Mouse (Mus musculus) urinary bladder, postnatal 14 days (tissue): ENCODE data around the gene Mrrf.
A peak's percentile ranks its signal among the peaks of the same experiment; 100 is the strongest.

Experiments
- DNase-seq: peaks from one replicate; pipeline ENCODE4 v3.0.0; 2021; ENCODE audit warnings: low spot score

Mrrf gene

DNA sequence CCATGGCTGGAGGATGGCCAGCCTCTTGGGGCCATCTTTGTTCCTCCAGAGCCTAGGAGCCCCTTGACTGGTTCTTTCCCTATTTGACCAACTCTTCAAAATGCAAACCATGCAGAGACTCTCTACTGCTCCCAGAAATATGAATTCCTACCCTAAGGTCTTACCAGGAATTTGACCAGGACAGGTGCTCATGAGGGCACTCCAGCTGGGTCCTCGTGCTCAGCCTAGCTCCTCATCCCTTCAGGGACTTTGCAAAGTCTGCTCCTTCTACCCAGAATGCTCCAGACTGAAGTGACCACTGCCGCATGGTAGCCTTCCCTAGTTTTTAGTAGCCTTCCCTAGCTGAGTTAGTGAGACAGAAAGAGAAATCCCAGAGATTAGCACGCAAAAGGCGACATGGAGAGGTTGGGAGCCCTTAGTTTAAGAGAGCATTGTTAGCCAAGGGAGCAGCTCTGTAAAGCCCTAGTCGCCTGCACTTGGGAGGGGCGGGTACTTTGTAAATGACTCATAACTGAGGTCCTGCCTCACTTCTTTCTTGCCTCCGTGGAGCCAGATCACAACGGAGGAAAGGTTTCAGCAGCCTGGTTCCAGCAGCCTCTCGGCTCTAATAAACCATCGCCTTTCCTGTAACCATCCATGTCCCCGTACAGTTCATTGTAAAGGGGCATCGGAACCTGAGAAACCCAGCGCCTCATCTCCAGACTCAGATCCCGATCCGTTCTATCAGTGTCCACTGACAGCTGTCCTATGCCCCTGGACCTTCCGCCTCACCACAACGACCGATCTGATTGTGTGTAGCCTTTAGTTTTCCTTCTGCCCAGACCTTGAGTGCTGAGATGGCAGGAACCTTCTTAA lies 65.8 kb downstream of the Mrrf start:
- peak; percentile 38 for DNase-seq

GRCm38 (mm10) chr2:36202611-36202880 lies 66.4 kb downstream of the Mrrf start:
- DNase-seq, result no peak

- no peak for DNase-seq
Observed at GRCm38 (mm10) chr2:36203011-36203825, 67.0 kb downstream of the Mrrf start.

DNA sequence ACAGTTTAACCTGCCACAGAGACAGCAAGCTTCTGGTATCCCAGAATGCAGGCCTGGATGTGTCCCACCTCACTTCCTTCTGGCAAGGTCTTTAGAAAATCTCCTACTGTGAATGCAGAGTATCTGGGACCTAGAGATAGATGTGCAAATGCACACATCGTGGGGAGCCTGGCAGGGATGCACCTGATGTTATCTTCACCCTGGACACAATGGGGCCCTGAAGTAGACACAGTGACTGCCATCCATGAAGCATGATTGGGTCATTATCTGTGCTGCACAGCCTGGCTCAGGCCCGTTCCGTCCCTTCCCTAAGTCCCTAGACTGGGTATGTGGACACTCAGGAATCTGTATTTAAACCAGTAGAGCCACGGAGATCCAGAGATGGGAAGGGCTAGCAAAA lies 68.4 kb downstream of the Mrrf start:
- no peak for DNase-seq

DNA sequence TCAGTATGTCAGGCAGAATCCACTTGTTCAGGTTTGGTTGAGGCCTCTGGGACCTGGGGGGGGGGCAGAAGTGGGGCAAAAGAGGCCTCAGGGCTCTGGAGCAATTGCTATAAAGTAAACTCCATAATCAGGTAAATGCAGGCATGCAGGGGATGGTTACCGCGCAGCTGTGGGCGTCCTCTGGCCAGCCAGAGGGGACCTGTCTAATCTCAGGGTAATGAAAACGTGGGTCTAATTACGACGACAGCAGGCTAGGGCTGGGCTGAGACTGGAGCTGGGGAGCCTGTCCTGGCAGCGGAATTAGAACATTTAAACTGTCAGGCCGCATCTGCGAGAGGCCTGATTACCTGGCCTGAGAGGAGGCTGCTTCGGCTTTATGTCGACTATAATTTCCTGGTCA lies 70.9 kb downstream of the Mrrf start:
- DNase-seq, result no peak

DNA sequence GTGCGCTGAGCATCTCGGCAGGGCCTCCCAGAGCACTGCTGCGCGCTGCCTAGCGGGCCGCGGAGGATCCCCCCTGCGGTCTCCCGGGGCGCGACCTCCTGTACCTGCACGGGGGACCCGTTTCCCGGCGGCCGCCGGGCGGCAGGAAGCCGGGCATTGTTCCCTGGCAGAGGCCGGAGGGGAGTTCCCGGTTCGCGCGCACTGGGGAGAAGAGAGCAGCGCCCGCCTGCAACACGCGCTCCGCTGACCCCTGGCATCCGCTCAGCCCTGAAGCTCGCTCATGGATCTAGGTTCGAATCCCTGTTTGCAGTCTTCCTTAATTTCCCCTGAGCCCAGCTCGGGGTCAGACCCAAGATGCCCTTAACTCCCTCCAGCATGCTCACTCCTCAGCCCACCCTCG lies 74.6 kb downstream of the Mrrf start:
- DNase-seq, result no peak

- DNase-seq, result no peak
Observed at GRCm38 (mm10) chr2:36211785-36212184, 75.6 kb downstream of the Mrrf start.

- no peak for DNase-seq
Observed at GRCm38 (mm10) chr2:36213108-36213507, 76.9 kb downstream of the Mrrf start.

DNA sequence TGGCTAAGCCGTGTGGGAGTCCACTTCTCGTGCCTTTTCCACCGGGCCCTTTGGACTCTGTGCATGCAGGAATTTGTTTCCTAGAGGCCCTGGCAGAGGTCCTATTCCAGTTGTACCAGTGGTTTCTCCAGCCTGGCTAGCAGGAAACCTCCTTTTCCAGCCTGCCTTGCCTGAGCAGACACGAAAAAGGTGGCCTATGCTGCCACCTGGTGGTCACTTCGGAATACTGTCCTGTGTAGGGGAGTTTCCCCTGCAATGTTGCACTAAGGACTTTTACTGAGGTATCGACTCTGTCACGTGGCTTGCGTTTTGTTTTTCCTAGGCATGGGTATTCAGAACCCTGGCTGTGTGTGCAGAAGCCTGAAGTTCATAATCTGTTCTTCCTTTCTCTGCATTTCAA lies 77.8 kb downstream of the Mrrf start:
- DNase-seq, result peak; percentile 88

DNA sequence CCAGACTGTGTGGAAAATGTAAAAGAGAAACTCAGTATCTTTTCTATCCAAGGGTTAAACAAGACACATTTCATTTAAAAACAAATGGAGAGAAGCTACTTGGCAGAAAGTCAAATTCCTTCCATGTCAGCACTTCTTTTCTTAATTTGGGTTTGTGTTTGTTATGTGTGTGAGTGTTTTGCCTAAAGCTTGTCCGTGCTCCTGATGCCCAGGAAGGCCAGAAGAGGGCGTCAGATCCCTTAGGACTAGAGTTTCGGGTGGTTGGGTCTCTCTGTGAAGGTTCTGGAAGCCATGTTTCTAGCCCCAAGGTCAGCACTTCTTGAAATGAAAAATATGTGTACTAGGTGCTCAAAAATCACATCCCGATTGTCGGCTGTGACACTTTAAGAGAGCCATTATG lies 78.2 kb downstream of the Mrrf start:
- peak; percentile 47 for DNase-seq

DNA sequence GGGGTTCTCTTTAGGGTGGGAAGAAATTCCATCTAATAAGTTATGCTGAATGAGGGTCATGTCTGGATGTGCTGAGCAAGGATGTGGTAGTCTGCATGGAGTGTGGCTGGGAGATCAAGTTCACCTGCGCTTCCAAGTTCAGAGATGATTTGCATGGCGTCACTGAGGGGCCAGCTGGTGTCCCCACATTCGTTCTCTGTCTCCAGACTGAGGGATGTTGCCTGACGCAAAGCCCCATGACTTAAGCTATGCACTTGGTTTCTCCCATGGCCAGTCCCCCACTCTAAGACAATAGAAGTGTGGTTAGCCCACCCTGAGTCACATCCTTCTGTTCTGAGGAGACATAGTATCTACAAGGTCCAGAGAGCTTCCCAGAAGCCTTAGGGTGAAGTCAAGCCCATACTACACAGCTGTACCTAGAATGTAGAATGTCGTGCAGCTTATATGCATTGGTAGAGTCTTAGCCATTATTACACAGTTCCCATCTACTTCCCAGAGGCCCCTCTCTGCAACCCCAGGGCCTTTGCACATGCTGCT lies 79.1 kb downstream of the Mrrf start:
- DNase-seq, result no peak

DNA sequence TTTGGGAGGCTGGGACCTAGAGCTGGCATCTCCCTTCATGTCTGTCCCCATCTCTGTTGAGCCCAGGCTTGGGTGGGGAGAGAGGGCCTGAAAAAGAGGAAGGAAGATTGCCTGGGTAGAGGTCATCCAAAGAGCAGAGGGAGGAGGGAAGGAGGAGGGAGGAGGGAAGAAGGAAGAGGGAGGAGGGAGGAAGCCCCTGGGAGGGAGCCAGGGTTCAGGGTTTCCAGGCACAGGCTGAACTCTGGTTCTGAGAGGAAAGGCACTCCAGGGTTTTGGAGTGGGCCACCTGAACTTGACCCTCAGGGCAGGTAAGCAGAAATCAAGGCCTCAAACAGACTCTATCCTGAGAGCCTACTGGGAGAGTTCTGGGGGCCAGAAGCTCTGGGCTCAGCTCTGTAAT lies 80.4 kb downstream of the Mrrf start:
- peak; percentile 38 for DNase-seq

DNA sequence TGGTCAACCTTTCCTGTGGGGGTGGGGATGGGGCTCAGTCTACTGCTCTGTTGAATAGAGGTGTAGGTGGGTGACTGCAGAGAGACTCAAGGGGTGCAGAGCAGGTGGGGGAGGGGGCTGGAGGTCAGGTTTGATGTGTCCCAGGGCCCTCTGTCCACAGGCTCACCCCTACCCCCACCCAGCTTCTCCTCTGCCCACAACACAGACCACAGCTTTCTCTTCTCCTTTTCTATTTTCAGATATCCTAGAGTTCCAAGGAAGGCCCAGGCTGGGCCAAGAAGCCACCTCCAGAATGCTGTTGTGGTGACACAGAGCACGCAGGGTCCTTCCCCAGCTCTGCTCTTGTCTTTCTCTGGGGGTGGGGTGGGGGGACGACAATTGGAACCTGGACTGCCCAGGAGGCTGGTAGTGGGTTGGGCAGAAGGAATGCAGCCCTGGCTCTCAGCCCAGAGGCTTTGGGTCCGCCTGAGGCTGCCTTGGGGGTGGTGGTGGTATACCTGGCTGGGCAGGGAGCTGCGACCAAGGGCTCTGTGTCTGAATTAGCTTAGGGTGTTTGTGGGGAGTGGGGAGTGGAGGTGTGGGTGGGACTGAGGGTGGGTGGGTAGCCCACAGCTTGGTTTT lies 80.9 kb downstream of the Mrrf start:
- DNase-seq, result peak; percentile 74

GRCm38 (mm10) chr2:36217692-36218233 lies 81.6 kb downstream of the Mrrf start:
- no peak for DNase-seq

- no peak for DNase-seq
Observed at GRCm38 (mm10) chr2:36220106-36220505, 83.9 kb downstream of the Mrrf start.

DNA sequence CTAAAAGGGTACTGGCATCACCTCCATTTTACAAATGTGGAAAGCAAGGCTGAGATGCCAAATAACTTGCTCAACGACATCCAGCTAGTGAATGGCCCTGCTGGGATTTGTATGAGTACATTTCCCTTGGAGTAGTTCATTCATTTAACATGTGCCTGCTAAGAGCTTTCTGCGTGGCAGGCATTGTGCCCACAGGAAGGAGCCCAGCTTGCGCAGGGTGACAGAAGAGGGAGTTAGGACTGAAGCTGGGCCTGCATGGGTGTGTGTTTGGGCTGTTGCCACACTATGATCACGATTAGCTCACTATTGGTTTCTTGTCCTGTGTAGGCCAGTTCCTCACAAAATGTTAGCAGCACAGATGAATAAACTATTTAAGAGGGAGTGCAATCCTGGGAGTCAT lies 84.7 kb downstream of the Mrrf start:
- no peak for DNase-seq

DNA sequence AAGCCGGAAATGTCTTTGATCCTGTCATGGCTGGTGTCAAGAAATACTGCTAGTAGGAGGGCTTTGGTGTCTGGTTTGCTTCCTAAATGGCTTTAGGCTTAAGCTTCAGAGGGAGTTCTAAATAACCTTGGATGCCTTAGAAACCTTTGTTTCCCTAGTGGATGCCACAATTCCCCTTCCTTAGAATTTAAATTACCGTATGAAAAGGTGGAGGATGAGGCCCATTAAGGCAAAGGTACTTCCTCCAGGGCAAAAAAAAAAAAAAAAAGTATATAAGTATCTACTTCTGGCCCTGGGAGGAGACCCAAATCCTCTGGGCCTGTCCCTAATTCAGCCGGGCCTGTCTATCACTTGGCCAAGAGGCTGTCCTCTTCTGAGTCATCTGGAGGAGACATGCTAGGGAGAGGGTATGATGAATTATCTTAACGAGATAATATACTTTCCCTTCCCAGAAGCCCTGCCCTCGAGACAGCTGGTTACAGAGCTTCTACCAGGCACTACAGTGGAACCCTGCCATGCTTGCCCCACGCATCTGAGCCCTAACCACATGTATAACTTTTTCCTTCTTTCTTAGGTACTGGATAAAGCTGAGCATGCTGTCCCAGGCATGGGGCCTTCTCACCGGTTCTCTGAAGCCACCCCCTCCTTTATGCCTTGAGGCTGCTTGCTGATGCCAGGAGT lies 86.1 kb downstream of the Mrrf start:
- DNase-seq, result no peak

DNA sequence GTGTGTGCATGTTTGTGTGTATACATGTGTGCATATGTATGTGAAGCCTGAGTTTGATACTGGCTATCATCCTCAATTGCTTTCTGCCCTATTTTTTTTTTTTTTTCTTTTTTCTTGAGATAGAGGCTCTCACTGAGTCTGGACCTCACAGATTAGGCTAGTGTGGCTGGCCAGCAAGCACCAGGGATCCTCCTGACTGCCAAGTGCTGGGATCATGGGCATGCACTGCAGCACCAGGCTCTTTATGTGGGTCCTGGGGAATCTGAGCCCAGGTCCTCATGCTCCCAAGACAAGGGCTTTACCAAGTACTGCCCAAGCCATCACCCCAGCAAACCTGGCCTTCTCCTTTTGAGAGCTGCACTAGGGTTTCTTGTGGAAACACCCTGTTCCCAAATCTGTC lies 87.2 kb downstream of the Mrrf start:
- no peak for DNase-seq

DNA sequence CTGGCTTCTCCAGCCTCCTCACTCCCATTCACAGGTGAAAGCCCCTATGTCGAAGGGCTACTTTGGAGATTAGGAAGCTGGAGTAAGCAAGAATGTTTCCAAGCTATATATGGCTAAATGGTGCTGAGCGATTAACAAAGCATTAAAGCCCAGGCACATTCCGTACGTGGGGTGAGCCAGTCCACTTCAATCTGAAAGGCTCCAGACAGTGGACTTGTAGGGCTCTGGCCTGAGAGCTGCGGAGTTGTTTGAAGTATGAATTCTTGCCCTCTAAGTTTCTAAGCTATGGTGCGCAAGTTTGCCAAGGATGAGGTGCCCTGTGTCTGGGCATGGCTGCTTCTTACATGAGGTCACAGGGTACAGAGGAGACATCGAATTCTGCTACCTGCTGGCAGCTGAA lies 88.0 kb downstream of the Mrrf start:
- no peak for DNase-seq

- no peak for DNase-seq
Observed at GRCm38 (mm10) chr2:36224599-36224998, 88.4 kb downstream of the Mrrf start.

GRCm38 (mm10) chr2:36230366-36230765 lies 94.2 kb downstream of the Mrrf start, which contains the start of gene Ptgs1:
Ptgs1 (plus strand) TSS chr2:36230426.
- DNase-seq, result peak; percentile 77

GRCm38 (mm10) chr2:36230967-36231366 lies 94.8 kb downstream of the Mrrf start:
- DNase-seq, result no peak
